Comparison of ENCODE assay signal across 8 mouse cellular contexts in genomic region chr4:140628971-140629370, GRCm38 (mm10). TPM values are rescaled to one million over a fixed set of nuclear protein-coding genes. Genes with fewer than 3 reads are reported as not detected.
DNase-seq lines count a peak whose midpoint lies in the region; ATAC-seq and TF ChIP-seq lines count a peak whose summit lies in the region.

No protein-coding gene starts in this region.

- 0 out of 2 replicates have a peak, but pooled peaks cover 1% of the 10 kb centered on the region for H3K79me2 ChIP-seq in heart, adult 2 months (replicated peaks; ENCODE audit: control insufficient read depth, insufficient read depth, low read length)

- no peak overlapping the region for H3K9ac ChIP-seq in heart, adult 2 months (ENCODE audit: low read depth, low read length)
- no peak overlapping the region for H3K9ac ChIP-seq in embryonic facial prominence, embryonic 13.5 days
- no peak overlapping the region for H3K9ac ChIP-seq in limb, embryonic 15.5 days

- TF ChIP-seq EP300 in heart, adult 2 months (IDR thresholded peaks at IDR 0.05; ENCODE audit: insufficient read depth, low read depth, low read length), result no peak

- no peak for TF ChIP-seq POLR2A in heart, adult 2 months (IDR thresholded peaks at IDR 0.05; ENCODE audit: insufficient read depth, low read depth, low read length)

- H3K36me3 ChIP-seq in heart, adult 2 months (ENCODE audit: control insufficient read depth, insufficient read depth, low read length), result no peaks in the 10 kb centered on the region
- H3K36me3 ChIP-seq in embryonic facial prominence, embryonic 13.5 days, result peaks cover 6% of the 10 kb centered on the region; the same call in 1 of the 2 replicates
- H3K36me3 ChIP-seq in limb, embryonic 15.5 days, result no peaks in the 10 kb centered on the region; the same call in 1 of the 2 replicates

- no peak overlapping the region for H3K4me2 ChIP-seq in embryonic facial prominence, embryonic 13.5 days
- H3K4me2 ChIP-seq in limb, embryonic 15.5 days, result no peak overlapping the region

- no peaks in the 10 kb centered on the region for H3K27me3 ChIP-seq in heart, adult 2 months (ENCODE audit: control insufficient read depth, insufficient read depth, low read length)
- H3K27me3 ChIP-seq in embryonic facial prominence, embryonic 13.5 days, result no peaks in the 10 kb centered on the region
- no peaks in the 10 kb centered on the region for H3K27me3 ChIP-seq in limb, embryonic 15.5 days

- no peak for DNase-seq in heart, adult 2 months
- DNase-seq in heart, adult 9 months (ENCODE audit: low spot score in 2 of 2), result no peak
- DNase-seq in kidney, postnatal 10 days, result peak; percentile 45
- no peak for DNase-seq in kidney, postnatal 25 days
- no peak for DNase-seq in layer of hippocampus, adult 9-10 months (ENCODE audit: low spot score)
- DNase-seq in lung, postnatal 4 days, result no peak

- H3K4me3 ChIP-seq in heart, adult 2 months, result no peak overlapping the region
- no peak overlapping the region for H3K4me3 ChIP-seq in embryonic facial prominence, embryonic 13.5 days
- H3K4me3 ChIP-seq in limb, embryonic 15.5 days, result no peak overlapping the region

- no peaks in the 10 kb centered on the region for H3K9me3 ChIP-seq in embryonic facial prominence, embryonic 13.5 days
- H3K9me3 ChIP-seq in limb, embryonic 15.5 days, result no peaks in the 10 kb centered on the region

- H3K4me1 ChIP-seq in heart, adult 2 months (ENCODE audit: control insufficient read depth, insufficient read depth, low read length), result peaks cover 22% of the 10 kb centered on the region
- peaks cover 46% of the 10 kb centered on the region for H3K4me1 ChIP-seq in embryonic facial prominence, embryonic 13.5 days
- peaks cover 48% of the 10 kb centered on the region for H3K4me1 ChIP-seq in limb, embryonic 15.5 days

- TF ChIP-seq CTCF in heart, adult 2 months (IDR thresholded peaks at IDR 0.05), result no peak

- 36% methylated on average over 4 of the region's 4 CpGs for WGBS in heart, adult 2 months
- 51% methylated on average over 4 of the region's 4 CpGs for WGBS in embryonic facial prominence, embryonic 13.5 days
- 56% methylated on average over 4 of the region's 4 CpGs for whole genome bisulfite sequencing in limb, embryonic 15.5 days

- peak overlapping the region; percentile 73 for H3K27ac ChIP-seq in heart, adult 2 months
- H3K27ac ChIP-seq in embryonic facial prominence, embryonic 13.5 days, result peak overlapping the region; percentile 33; the same call in 1 of the 2 replicates
- peak overlapping the region; percentile 17; the same call in 1 of the 2 replicates for H3K27ac ChIP-seq in limb, embryonic 15.5 days

- no peak for ATAC-seq in embryonic facial prominence, embryonic 13.5 days (ENCODE audit: insufficient number of reproducible peaks, insufficient read depth, low FRiP score, low TSS enrichment, low read depth)
- no peak for ATAC-seq in limb, embryonic 15.5 days (ENCODE audit: insufficient number of reproducible peaks, low FRiP score, low TSS enrichment, low read depth)

- intact Hi-C loops in heart, adult 2 months (cut with DNase I), result no loop called here

RNA-seq across cellular contexts. Expression of gene Arhgef10l, which starts 36.8 kb away (rescaled TPM):
- total RNA-seq in heart, adult 2 months (2021), result 10 to 100 TPM; 61.0 to 74.4 TPM
- polyA plus RNA-seq in heart, adult 2 months (2012; rRNA removed), result 54.7 and 75.6 TPM in 2 replicates
- polyA plus RNA-seq in embryonic facial prominence, embryonic 13.5 days (2015; fragmentation: Nextera tagmentation; extraction: Ambion mirVana), result 11.5 and 11.6 TPM in 2 replicates
- 22.4 and 23.0 TPM in 2 replicates for polyA plus RNA-seq in limb, embryonic 15.5 days (2015; fragmentation: Nextera tagmentation; extraction: Ambion mirVana)

Comparison
In these comparisons a context has a peak if more than half of its experiments do, and no peak if none do; other contexts are left out.
1. H3K27ac ChIP-seq: peak in every context shown above with its lines; median percentile 73 in heart, adult 2 months; 33 in embryonic facial prominence, embryonic 13.5 days; 17 in limb, embryonic 15.5 days.